15 mouse cellular contexts compared by ENCODE assay signal in the genomic region with DNA sequence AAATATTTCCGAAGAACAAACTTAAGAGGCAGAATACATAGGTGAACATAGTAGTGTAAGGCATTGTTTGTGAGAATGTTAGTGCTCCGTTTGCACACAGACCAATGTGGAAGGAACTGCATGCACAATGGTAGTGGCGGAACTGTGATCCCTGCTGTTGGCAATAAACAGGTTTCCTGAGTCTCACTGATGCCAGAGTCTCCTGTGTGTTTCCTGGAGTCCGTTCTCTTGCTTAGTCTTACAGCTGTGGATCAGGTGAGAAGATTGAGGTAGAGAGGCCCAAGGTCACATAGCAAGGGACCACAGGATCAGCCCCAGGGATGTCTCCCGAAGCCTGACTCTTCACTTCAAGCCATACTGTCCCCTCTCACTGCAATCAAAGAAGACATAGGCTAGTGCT.
"Had no signal": no experiment of that assay in that cellular context is flagged by ENCODE, and none has a peak within 500 bp of the region (broad histone marks: within the 10 kb centered on the region; RNA-seq: fewer than 3 reads in every experiment).

No protein-coding gene starts in this region.

- H3K4me2 ChIP-seq: neural tube, embryonic 13.5 days; neural tube, embryonic 15.5 days; stomach, embryonic 15.5 days had no signal

- DNase-seq: right cerebral cortex, adult 18-20 months; right cerebral cortex, postnatal 14 days; right cerebral cortex, postnatal 25 days; right cerebral cortex, postnatal 4 days; spleen, adult 18-20 months; thymus, adult 18-20 months; thymus, adult 2 months; thymus, postnatal 14 days; thymus, postnatal 25 days; thymus, postnatal 36 days; thymus, postnatal 4 days had no signal

- H3K9ac ChIP-seq: neural tube, embryonic 13.5 days; neural tube, embryonic 15.5 days; stomach, embryonic 15.5 days had no signal

- H3K4me3 ChIP-seq: neural tube, embryonic 13.5 days; neural tube, embryonic 15.5 days; stomach, embryonic 15.5 days had no signal

- H3K27ac ChIP-seq: neural tube, embryonic 13.5 days; neural tube, embryonic 15.5 days; stomach, embryonic 15.5 days; stomach, postnatal 0 days had no signal

- H3K27me3 ChIP-seq: neural tube, embryonic 13.5 days; neural tube, embryonic 15.5 days; stomach, embryonic 15.5 days had no signal

- H3K9me3 ChIP-seq: neural tube, embryonic 13.5 days; neural tube, embryonic 15.5 days; stomach, embryonic 15.5 days had no signal

- H3K4me1 ChIP-seq: neural tube, embryonic 13.5 days; neural tube, embryonic 15.5 days had no signal
